Mouse (Mus musculus) cortical plate, adult 2 months (tissue): ENCODE results near the gene Fau. TPM values are rescaled to one million over a fixed set of nuclear protein-coding genes. Genes with fewer than 3 reads are reported as not detected.

ENCODE experiments used
- H3K27ac ChIP-seq: fragments of 200-500 bp; 2 replicates; pipeline ENCODE4 v1.5.1; 2012; ENCODE audit warnings: low read length, control low read depth, inconsistent platforms; ENCODE audit not compliant: insufficient read depth
- H3K4me1 ChIP-seq: fragments of 200-500 bp; 2 replicates; pipeline ENCODE4 v1.6.1; 2011; ENCODE audit warnings: low read length; ENCODE audit not compliant: control insufficient read depth, insufficient read depth
- H3K4me3 ChIP-seq: fragments of 200-500 bp; 2 replicates; pipeline ENCODE4 v1.5.1; 2011; ENCODE audit warnings: mild to moderate bottlenecking, low read length, control low read depth; ENCODE audit not compliant: insufficient read depth
- CTCF ChIP-seq: fragments of 200-500 bp; IDR thresholded peaks from 2 replicates; pipeline ENCODE4 v1.5.1; 2011; ENCODE audit warnings: mild to moderate bottlenecking, control low read depth, low read length; ENCODE audit not compliant: insufficient read depth; ENCODE audit errors: extremely low read depth
- POLR2A ChIP-seq: fragments of 200-500 bp; IDR thresholded peaks from 2 replicates; pipeline ENCODE4 v1.6.1; 2011; ENCODE audit warnings: mild to moderate bottlenecking, low read length, control low read depth; ENCODE audit not compliant: insufficient read depth; ENCODE audit errors: extremely low read depth
- polyA plus RNA-seq: library from polyadenylated mRNA; depleted of rRNA; stranded (reverse); fragments of >200 nt; gene quantifications from 2 replicates; pipeline ENCODE4 v1.2.3, GENCODE M21; 2012; rRNA removed

Fau gene
- polyA plus RNA-seq, result 920 and 922 TPM in 2 replicates

GRCm38 (mm10) chr19:6057313-6058096 is at the start of gene Fau, which contains the start of gene Mrpl49:
Gene Fau (plus strand): TSS chr19:6057844.
Gene Mrpl49 (minus strand): TSS chr19:6057785.
- Histone ChIP-seq H3K4me3 (peak within 1 kb of the TSS; percentile 57), H3K4me1 (peaks cover 5% of the 10 kb centered on the region; the same call in 1 of the 2 replicates), H3K27ac (peak within 1 kb of the TSS; percentile 66)
- no peak for TF ChIP-seq CTCF
- TF ChIP-seq POLR2A, result peak; percentile 83; the same call in 1 of the 2 replicates

GRCm38 (mm10) chr19:6009137-6009536 is 48.5 kb upstream of the Fau start:
- no peak for TF ChIP-seq POLR2A
- TF ChIP-seq CTCF, result no peak
- Histone ChIP-seq H3K4me1 (no peaks in the 10 kb centered on the region), H3K27ac (no peak overlapping the region), H3K4me3 (no peak overlapping the region)

- Histone ChIP-seq H3K4me3 (no peak overlapping the region), H3K27ac (no peak overlapping the region), H3K4me1 (no peaks in the 10 kb centered on the region; the same call in 1 of the 2 replicates)
- TF ChIP-seq POLR2A (no peak), CTCF (no peak)
Observed at GRCm38 (mm10) chr19:6013691-6014090, 44.0 kb upstream of the Fau start.

- H3K4me1 ChIP-seq, result no peaks in the 10 kb centered on the region; the same call in 1 of the 2 replicates
- peak overlapping the region; percentile 84 for H3K27ac ChIP-seq
- TF ChIP-seq CTCF (no peak), POLR2A (no peak)
- peak overlapping the region; percentile 66 for H3K4me3 ChIP-seq
Observed at GRCm38 (mm10) chr19:6014991-6015510, 42.6 kb upstream of the Fau start.

GRCm38 (mm10) chr19:6015511-6016315 is 41.9 kb upstream of the Fau start, which contains the start of gene Capn1:
Gene Capn1 (minus strand): TSS chr19:6015897.
- TF ChIP-seq POLR2A, result no peak
- TF ChIP-seq CTCF, result no peak
- peak within 1 kb of the TSS; percentile 66 for H3K4me3 ChIP-seq
- no peaks in the 10 kb centered on the region; the same call in 1 of the 2 replicates for H3K4me1 ChIP-seq
- peak within 1 kb of the TSS; percentile 84 for H3K27ac ChIP-seq

GRCm38 (mm10) chr19:6016532-6016931 is 41.1 kb upstream of the Fau start:
- Histone ChIP-seq H3K4me3 (peak overlapping the region; percentile 66), H3K27ac (no peak overlapping the region), H3K4me1 (no peaks in the 10 kb centered on the region; the same call in 1 of the 2 replicates)
- no peak for TF ChIP-seq POLR2A
- TF ChIP-seq CTCF, result no peak

GRCm38 (mm10) chr19:6018142-6019089 is 39.2 kb upstream of the Fau start:
- TF ChIP-seq CTCF, result peak; percentile 87
- no peak for TF ChIP-seq POLR2A
- Histone ChIP-seq H3K27ac (no peak overlapping the region), H3K4me3 (no peak overlapping the region), H3K4me1 (no peaks in the 10 kb centered on the region; the same call in 1 of the 2 replicates)

- TF ChIP-seq POLR2A, result no peak
- TF ChIP-seq CTCF, result no peak
- no peak overlapping the region for H3K27ac ChIP-seq
- H3K4me3 ChIP-seq, result no peak overlapping the region
- no peaks in the 10 kb centered on the region; the same call in 1 of the 2 replicates for H3K4me1 ChIP-seq
Observed at GRCm38 (mm10) chr19:6020276-6020675, 37.4 kb upstream of the Fau start.
